Mouse (Mus musculus) liver, adult 2 months (tissue): ENCODE data around the gene Scn5a. TPM values are rescaled to one million over a fixed set of nuclear protein-coding genes. Genes with fewer than 3 reads are reported as not detected.

Experiments
- DNase-seq: peaks from one replicate; pipeline ENCODE4 v3.0.0-alpha.2; 2011; ENCODE audit warnings: low read depth, low spot score; ENCODE audit errors: extremely low read depth
- H3K27ac ChIP-seq: fragments of 200-500 bp; replicated peaks from 2 replicates; pipeline ENCODE4 v1.5.1; 2012; ENCODE audit warnings: low read depth, mild to moderate bottlenecking, control low read depth, inconsistent platforms, low read length; ENCODE audit not compliant: insufficient read depth
- H3K27me3 ChIP-seq: fragments of 200-500 bp; 2 replicates; pipeline ENCODE4 v1.6.1; 2012; ENCODE audit warnings: mild to moderate bottlenecking, moderate library complexity, low read length, inconsistent platforms; ENCODE audit not compliant: control insufficient read depth, insufficient read depth
- H3K36me3 ChIP-seq: fragments of 200-500 bp; 2 replicates; pipeline ENCODE4 v1.6.1; 2012; ENCODE audit warnings: low read length, inconsistent platforms; ENCODE audit not compliant: control insufficient read depth, insufficient read depth
- H3K4me1 ChIP-seq: fragments of 200-500 bp; 2 replicates; pipeline ENCODE4 v1.6.1; 2011; ENCODE audit warnings: low read length; ENCODE audit not compliant: control insufficient read depth, insufficient read depth
- H3K4me3 ChIP-seq: fragments of 200-500 bp; 2 replicates; pipeline ENCODE4 v1.5.1; 2011; ENCODE audit warnings: low read depth, mild to moderate bottlenecking, control low read depth, low read length, moderate library complexity; ENCODE audit not compliant: insufficient read depth
- H3K79me2 ChIP-seq: fragments of 200-500 bp; 2 replicates; pipeline ENCODE4 v1.6.1; 2012; ENCODE audit warnings: inconsistent platforms, mild to moderate bottlenecking, low read length, moderate library complexity; ENCODE audit not compliant: control insufficient read depth, insufficient read depth
- H3K9ac ChIP-seq: fragments of 200-500 bp; 2 replicates; pipeline ENCODE4 v1.6.1; 2012; ENCODE audit warnings: low read depth, mild to moderate bottlenecking, control low read depth, inconsistent platforms, low read length
- CTCF ChIP-seq: fragments of 200-500 bp; IDR thresholded peaks from 2 replicates; pipeline ENCODE4 v1.5.1; 2011; ENCODE audit warnings: low read depth, low read length, control low read depth
- POLR2A ChIP-seq: fragments of 200-500 bp; IDR thresholded peaks from 2 replicates; pipeline ENCODE4 v1.6.1; 2011; ENCODE audit warnings: low read length, control low read depth; ENCODE audit not compliant: insufficient read depth; ENCODE audit errors: extremely low read depth
- WGBS: fragments of 180-500 bp; shearing (Covaris S2); methylation state at CpG from one replicate; pipeline ENCODE4 v1.1.7; 2018; 5-methylcytosine and 5-hydroxymethylcytosine counted together
- polyA plus RNA-seq: library from polyadenylated mRNA; depleted of rRNA; stranded (reverse); fragments of >200 nt; gene quantifications from 2 replicates; pipeline ENCODE4 v1.2.3, GENCODE M21; 2012
- total RNA-seq: library from RNA; depleted of rRNA; stranded (reverse); fragments of >200 nt; gene quantifications from 2 replicates; pipeline ENCODE4 v1.2.3, GENCODE M21; 2014

Gene Scn5a
- total and polyA plus RNA-seq, 2 experiments: not detected

DNA sequence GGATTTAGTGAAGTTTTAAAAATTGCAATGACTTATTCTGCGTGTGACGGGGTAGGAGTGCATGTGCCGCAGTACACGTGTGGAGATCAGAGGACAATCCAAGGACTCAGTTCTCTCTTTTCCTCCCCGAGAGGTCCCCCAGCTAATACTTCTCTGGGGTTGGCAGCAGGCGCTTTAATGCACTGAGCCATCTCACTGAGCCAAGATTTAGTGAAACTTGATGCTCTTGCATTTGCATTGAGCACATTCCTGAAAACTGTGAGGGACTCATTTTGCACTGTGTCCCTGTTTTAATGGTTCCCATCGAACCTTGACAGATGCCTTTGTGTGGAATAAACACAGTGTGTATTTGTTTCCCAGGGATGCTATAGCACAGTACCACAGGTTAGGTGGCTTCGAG lies 25.8 kb upstream of the Scn5a start:
- TF ChIP-seq POLR2A (no peak), CTCF (no peak)
- no peak overlapping the region for H3K27ac ChIP-seq
- H3K36me3 ChIP-seq: no peaks in the 10 kb centered on the region
- no peak overlapping the region for H3K4me3 ChIP-seq
- H3K4me1 ChIP-seq: no peaks in the 10 kb centered on the region
- H3K79me2 ChIP-seq: no peaks in the 10 kb centered on the region
- H3K9ac ChIP-seq: no peak overlapping the region
- H3K27me3 ChIP-seq: no peaks in the 10 kb centered on the region
- WGBS: 71% methylated on average over 8 of the region's 8 CpGs
- no peak for DNase-seq

- H3K79me2 ChIP-seq: no peaks in the 10 kb centered on the region
- no peak overlapping the region for H3K4me3 ChIP-seq
- H3K36me3 ChIP-seq: no peaks in the 10 kb centered on the region
- WGBS: 78% methylated on average over 10 of the region's 10 CpGs
- H3K27me3 ChIP-seq: no peaks in the 10 kb centered on the region; the same call in none of the 2 replicates
- H3K9ac ChIP-seq: no peak overlapping the region
- H3K4me1 ChIP-seq: no peaks in the 10 kb centered on the region
- DNase-seq: no peak
- TF ChIP-seq POLR2A (no peak), CTCF (no peak)
- H3K27ac ChIP-seq: no peak overlapping the region
Observed at GRCm38 (mm10) chr9:119598501-119598900, 19.7 kb upstream of the Scn5a start.

GRCm38 (mm10) chr9:119597332-119597731 lies 18.5 kb upstream of the Scn5a start:
- Histone ChIP-seq H3K4me3 (no peak overlapping the region), H3K27me3 (no peaks in the 10 kb centered on the region; the same call in none of the 2 replicates), H3K36me3 (no peaks in the 10 kb centered on the region), H3K27ac (no peak overlapping the region), H3K4me1 (no peaks in the 10 kb centered on the region), H3K9ac (no peak overlapping the region), H3K79me2 (no peaks in the 10 kb centered on the region)
- DNase-seq: no peak
- 85% methylated on average over 8 of the region's 8 CpGs for WGBS
- no peak for TF ChIP-seq CTCF
- no peak for TF ChIP-seq POLR2A

- 83% methylated on average over 8 of the region's 8 CpGs for WGBS
- H3K27ac ChIP-seq: no peak overlapping the region
- no peaks in the 10 kb centered on the region for H3K36me3 ChIP-seq
- no peak for DNase-seq
- H3K4me1 ChIP-seq: no peaks in the 10 kb centered on the region
- no peak overlapping the region for H3K4me3 ChIP-seq
- H3K27me3 ChIP-seq: no peaks in the 10 kb centered on the region; the same call in 1 of the 2 replicates
- TF ChIP-seq POLR2A (no peak), CTCF (no peak)
- H3K9ac ChIP-seq: no peak overlapping the region
- no peaks in the 10 kb centered on the region for H3K79me2 ChIP-seq
Observed at GRCm38 (mm10) chr9:119589592-119589991, 10.8 kb upstream of the Scn5a start.

DNA sequence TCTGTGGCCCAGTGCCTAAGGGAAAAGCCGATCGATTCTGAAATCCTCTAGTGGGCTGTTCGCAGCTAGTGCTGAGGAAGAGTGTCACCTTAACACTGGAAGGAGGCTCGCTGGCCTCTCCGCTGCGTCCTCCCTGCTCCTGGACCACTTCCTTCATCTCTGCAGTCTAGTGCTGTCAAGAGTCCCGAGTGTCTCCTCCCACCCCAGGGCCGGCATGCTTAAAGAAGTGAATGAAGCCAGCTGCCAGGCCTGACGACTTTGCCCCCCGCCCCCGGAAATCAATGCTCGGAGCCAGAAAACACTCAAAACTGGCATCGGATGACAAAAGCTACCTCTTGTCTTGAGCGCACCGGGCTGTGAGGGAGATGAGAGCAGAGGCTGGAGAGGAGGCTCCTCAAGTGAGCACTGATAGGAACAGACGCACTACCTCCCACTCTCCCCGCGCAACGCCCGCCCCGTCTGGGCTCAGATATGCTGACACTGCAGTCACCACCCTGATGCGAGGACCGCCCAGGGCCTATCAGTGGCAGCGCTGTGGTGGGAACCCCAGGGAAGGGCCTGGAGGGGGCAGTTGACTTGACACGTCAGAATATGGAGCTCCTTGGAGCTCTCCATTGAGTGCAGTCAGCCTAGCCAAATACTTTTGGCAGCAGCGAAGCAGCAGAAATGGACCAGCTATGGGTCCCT lies 10.1 kb upstream of the Scn5a start:
- no peaks in the 10 kb centered on the region for H3K79me2 ChIP-seq
- no peak overlapping the region for H3K27ac ChIP-seq
- TF ChIP-seq POLR2A (no peak), CTCF (no peak)
- H3K4me3 ChIP-seq: no peak overlapping the region
- DNase-seq: no peak
- H3K4me1 ChIP-seq: no peaks in the 10 kb centered on the region
- H3K36me3 ChIP-seq: no peaks in the 10 kb centered on the region
- H3K9ac ChIP-seq: no peak overlapping the region
- H3K27me3 ChIP-seq: no peaks in the 10 kb centered on the region
- WGBS: 34% methylated on average over 26 of the region's 26 CpGs

DNA sequence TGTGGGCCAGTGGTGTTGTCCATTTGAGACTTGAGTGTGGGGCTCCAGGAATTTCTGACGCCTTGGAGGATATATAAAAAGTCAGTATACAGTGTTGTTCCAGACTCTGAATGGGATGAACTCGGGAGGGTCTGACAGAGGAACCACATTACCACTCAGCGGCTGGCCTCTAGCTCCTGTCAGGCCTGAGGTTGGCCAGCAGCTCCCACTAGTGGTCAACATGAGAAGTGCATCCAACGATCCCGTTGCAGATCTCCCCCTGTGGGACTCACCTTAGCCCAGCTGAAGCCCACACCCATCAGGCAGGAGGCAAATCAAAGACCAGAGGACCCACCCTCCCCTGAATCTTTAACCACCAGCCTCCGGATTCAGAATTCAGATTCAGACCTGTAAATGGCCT lies 1.9 kb upstream of the Scn5a start:
- H3K4me1 ChIP-seq: peaks cover 3% of the 10 kb centered on the region
- 1% methylated on average over 6 of the region's 6 CpGs for WGBS

More for the DNA sequence above, 1.9 kb upstream of the Scn5a start:
- no peak overlapping the region for H3K9ac ChIP-seq
- no peaks in the 10 kb centered on the region for H3K36me3 ChIP-seq
- TF ChIP-seq CTCF (peak; percentile 99), POLR2A (no peak)
- no peak overlapping the region for H3K4me3 ChIP-seq
- DNase-seq: peak; percentile 19
- no peak overlapping the region for H3K27ac ChIP-seq
- no peaks in the 10 kb centered on the region for H3K79me2 ChIP-seq
- H3K27me3 ChIP-seq: peaks cover 12% of the 10 kb centered on the region
